Mouse (Mus musculus) MEL (cell line): ENCODE results near the gene Spata7.

ENCODE experiments used
- BHLHE40 ChIP-seq: IDR thresholded peaks from 2 replicates; pipeline ENCODE4 v1.6.1; 2012; ENCODE audit warnings: low read depth, mild to moderate bottlenecking, inconsistent platforms, low read length, improper control_type of control experiment, borderline replicate concordance
- CTCF ChIP-seq, 3 experiments: IDR thresholded peaks in 2 of 3; conservative IDR thresholded peaks in 1 of 3; 2 replicates each; pipeline ENCODE4 v1.5.1; 2011 to 2012; ENCODE audit warnings: low read length in 3 of 3, low read depth in 2 of 3, mild to moderate bottlenecking in 2 of 3, improper control_type of control experiment in 1 of 3, inconsistent platforms in 1 of 3, mixed read lengths in 1 of 3, moderate library complexity in 1 of 3; ENCODE audit not compliant: control insufficient read depth in 1 of 3, insufficient read depth in 1 of 3, poor library complexity in 1 of 3, severe bottlenecking in 1 of 3
- ELF1 ChIP-seq: IDR thresholded peaks from 2 replicates; pipeline ENCODE4 v1.6.1; 2014; ENCODE audit warnings: low read depth, mild to moderate bottlenecking, inconsistent platforms, low read length, improper control_type of control experiment, moderate library complexity
- EP300 ChIP-seq, 2 experiments: IDR thresholded peaks; 2 replicates each; pipeline ENCODE4 v1.6.1; 2011; ENCODE audit warnings: improper control_type of control experiment in 2 of 2, low read length in 2 of 2, low read depth in 1 of 2, mild to moderate bottlenecking in 1 of 2
- ETS1 ChIP-seq: IDR thresholded peaks from 2 replicates; pipeline ENCODE4 v1.6.1; 2012; ENCODE audit warnings: low read depth, mild to moderate bottlenecking, inconsistent platforms, low read length, improper control_type of control experiment, moderate library complexity
- GATA1 ChIP-seq: IDR thresholded peaks from 2 replicates; pipeline ENCODE4 v1.6.1; 2011; ENCODE audit warnings: low read depth, low read length, improper control_type of control experiment
- KAT2A ChIP-seq: conservative IDR thresholded peaks from 2 replicates; pipeline ENCODE4 v1.6.1; 2012; ENCODE audit warnings: low read depth, low read length, improper control_type of control experiment, inconsistent platforms
- MAX ChIP-seq: IDR thresholded peaks from 2 replicates; pipeline ENCODE4 v1.6.1; 2011; ENCODE audit warnings: low read length, improper control_type of control experiment
- MAZ ChIP-seq: IDR thresholded peaks from 2 replicates; pipeline ENCODE4 v1.6.1; 2012; ENCODE audit warnings: low read depth, mild to moderate bottlenecking, inconsistent platforms, low read length, improper control_type of control experiment
- POLR2A ChIP-seq, 2 experiments: IDR thresholded peaks; 2 replicates each; pipeline ENCODE4 v1.6.1; 2011 to 2012; ENCODE audit warnings: low read length in 2 of 2, mild to moderate bottlenecking in 2 of 2, control low read depth in 1 of 2, improper control_type of control experiment in 1 of 2, low read depth in 1 of 2, moderate library complexity in 1 of 2; ENCODE audit not compliant: control insufficient read depth in 1 of 2, insufficient read depth in 1 of 2, poor library complexity in 1 of 2
- TCF12 ChIP-seq: IDR thresholded peaks from 2 replicates; pipeline ENCODE4 v1.6.1; 2014; ENCODE audit warnings: low read depth, mild to moderate bottlenecking, inconsistent platforms, low read length, improper control_type of control experiment, moderate library complexity
- USF1 ChIP-seq: IDR thresholded peaks from 2 replicates; pipeline ENCODE4 v1.6.1; 2014; ENCODE audit warnings: low read depth, mild to moderate bottlenecking, inconsistent platforms, low read length, improper control_type of control experiment, moderate library complexity
- ZKSCAN1 ChIP-seq: IDR thresholded peaks from 2 replicates; pipeline ENCODE4 v1.6.1; 2012; ENCODE audit warnings: low read depth, mild to moderate bottlenecking, inconsistent platforms, low read length, improper control_type of control experiment, moderate library complexity
- ZNF384 ChIP-seq: IDR thresholded peaks from 2 replicates; pipeline ENCODE4 v1.6.1; 2012; ENCODE audit warnings: low read depth, mild to moderate bottlenecking, inconsistent platforms, low read length, improper control_type of control experiment

- TF ChIP-seq TCF12 (no peak), ZNF384 (no peak), ZKSCAN1 (no peak), POLR2A (IDR thresholded peaks at IDR 0.05; ENCODE audit: control insufficient read depth in 1 of 2, insufficient read depth in 1 of 2, low read depth in 1 of 2, low read length in 2 of 2, poor library complexity in 1 of 2) (no peak), ELF1 (no peak), CTCF (IDR thresholded peaks at IDR 0.05 in 2 of 3, conservative IDR thresholded peaks at IDR 0.05 in 1 of 3; ENCODE audit: control insufficient read depth in 1 of 3, insufficient read depth in 1 of 3, low read depth in 2 of 3, low read length in 3 of 3, poor library complexity in 1 of 3, severe bottlenecking in 1 of 3) (no peak), EP300 (IDR thresholded peaks at IDR 0.05; ENCODE audit: low read depth in 1 of 2, low read length in 2 of 2) (no peak), ETS1 (no peak), GATA1 (no peak), MAX (no peak), MAZ (no peak), USF1 (no peak), BHLHE40 (no peak), KAT2A (no peak)
Measured at GRCm38 (mm10) chr12:98703554-98703953, 75.6 kb downstream of the Spata7 start.
